Mouse (Mus musculus): ENCODE results near the gene Abi3bp. TPM values are rescaled to one million over a fixed set of nuclear protein-coding genes. Genes with fewer than 3 reads are reported as not detected.

Abi3bp gene
- polyA plus RNA-seq, 1 experiment from 2014 or later, result 9.6 TPM

- Histone ChIP-seq H3K4me1 (no peaks in the 10 kb centered on the region), H3K4me2 (no peak overlapping the region), H3K27ac (no peak overlapping the region), H3K36me3 (no peaks in the 10 kb centered on the region), H3K9ac (no peak overlapping the region), H3K9me3 (no peaks in the 10 kb centered on the region), H3K27me3 (no peaks in the 10 kb centered on the region), H3K4me3 (no peak overlapping the region)
- ATAC-seq (ENCODE audit: insufficient number of reproducible peaks, insufficient read depth, low FRiP score, low TSS enrichment, low read depth), result no peak
- 84% methylated on average over 9 of the region's 9 CpGs for WGBS
Measured at GRCm38 (mm10) chr16:56518024-56518423, 40.3 kb downstream of the Abi3bp start.

GRCm38 (mm10) chr16:56524359-56524758, 46.7 kb downstream of the Abi3bp start:
- Histone ChIP-seq H3K9me3 (no peaks in the 10 kb centered on the region), H3K4me1 (no peaks in the 10 kb centered on the region), H3K27me3 (no peaks in the 10 kb centered on the region), H3K4me2 (no peak overlapping the region), H3K4me3 (no peak overlapping the region), H3K27ac (no peak overlapping the region), H3K36me3 (no peaks in the 10 kb centered on the region), H3K9ac (no peak overlapping the region)
- ATAC-seq (ENCODE audit: insufficient number of reproducible peaks, insufficient read depth, low FRiP score, low TSS enrichment, low read depth), result no peak
- 40% methylated on average over 8 of the region's 8 CpGs for WGBS

GRCm38 (mm10) chr16:56526482-56526881, 48.8 kb downstream of the Abi3bp start:
- Histone ChIP-seq H3K36me3 (no peaks in the 10 kb centered on the region), H3K27me3 (no peaks in the 10 kb centered on the region), H3K4me1 (no peaks in the 10 kb centered on the region), H3K9me3 (no peaks in the 10 kb centered on the region), H3K4me3 (no peak overlapping the region), H3K9ac (no peak overlapping the region), H3K4me2 (no peak overlapping the region), H3K27ac (no peak overlapping the region)
- 96% methylated on average over 1 of the region's 1 CpGs for WGBS
- no peak for ATAC-seq (ENCODE audit: insufficient number of reproducible peaks, insufficient read depth, low FRiP score, low TSS enrichment, low read depth)

- ATAC-seq (ENCODE audit: insufficient number of reproducible peaks, insufficient read depth, low FRiP score, low TSS enrichment, low read depth), result no peak
- no peak overlapping the region for H3K4me2 ChIP-seq
- no peaks in the 10 kb centered on the region for H3K27me3 ChIP-seq
- H3K36me3 ChIP-seq, result no peaks in the 10 kb centered on the region
- H3K4me1 ChIP-seq, result no peaks in the 10 kb centered on the region
- no peaks in the 10 kb centered on the region for H3K9me3 ChIP-seq
- 70% methylated on average over 3 of the region's 3 CpGs for WGBS
- H3K4me3 ChIP-seq, result no peak overlapping the region
- H3K27ac ChIP-seq, result no peak overlapping the region
- H3K9ac ChIP-seq, result no peak overlapping the region
Measured at GRCm38 (mm10) chr16:56528079-56528688, 50.5 kb downstream of the Abi3bp start.

- no peak for ATAC-seq (ENCODE audit: insufficient number of reproducible peaks, insufficient read depth, low FRiP score, low TSS enrichment, low read depth)
- no peak overlapping the region for H3K4me2 ChIP-seq
- WGBS, result 41% methylated on average over 1 of the region's 1 CpGs
- no peaks in the 10 kb centered on the region for H3K36me3 ChIP-seq
- H3K27ac ChIP-seq, result no peak overlapping the region
- no peak overlapping the region for H3K4me3 ChIP-seq
- no peaks in the 10 kb centered on the region for H3K4me1 ChIP-seq
- no peak overlapping the region for H3K9ac ChIP-seq
- H3K9me3 ChIP-seq, result no peaks in the 10 kb centered on the region
- no peaks in the 10 kb centered on the region for H3K27me3 ChIP-seq
Measured at GRCm38 (mm10) chr16:56579536-56579935, 101.9 kb downstream of the Abi3bp start.

GRCm38 (mm10) chr16:56593581-56593980, 115.9 kb downstream of the Abi3bp start:
- 73% methylated on average over 5 of the region's 5 CpGs for WGBS
- H3K9ac ChIP-seq, result no peak overlapping the region
- no peak overlapping the region for H3K27ac ChIP-seq
- no peak overlapping the region for H3K4me2 ChIP-seq
- no peaks in the 10 kb centered on the region for H3K27me3 ChIP-seq
- H3K36me3 ChIP-seq, result no peaks in the 10 kb centered on the region
- H3K4me1 ChIP-seq, result no peaks in the 10 kb centered on the region
- H3K4me3 ChIP-seq, result no peak overlapping the region
- no peaks in the 10 kb centered on the region for H3K9me3 ChIP-seq
- ATAC-seq (ENCODE audit: insufficient number of reproducible peaks, insufficient read depth, low FRiP score, low TSS enrichment, low read depth), result no peak

GRCm38 (mm10) chr16:56594866-56595265, 117.2 kb downstream of the Abi3bp start:
- Histone ChIP-seq H3K27ac (no peak overlapping the region), H3K27me3 (no peaks in the 10 kb centered on the region), H3K4me1 (no peaks in the 10 kb centered on the region), H3K4me2 (no peak overlapping the region), H3K9me3 (no peaks in the 10 kb centered on the region), H3K36me3 (no peaks in the 10 kb centered on the region), H3K4me3 (no peak overlapping the region), H3K9ac (no peak overlapping the region)
- ATAC-seq (ENCODE audit: insufficient number of reproducible peaks, insufficient read depth, low FRiP score, low TSS enrichment, low read depth), result no peak
- 87% methylated on average over 6 of the region's 6 CpGs for WGBS

GRCm38 (mm10) chr16:56598427-56598826, 120.7 kb downstream of the Abi3bp start:
- WGBS, result 90% methylated on average over 4 of the region's 4 CpGs
- no peak for ATAC-seq (ENCODE audit: insufficient number of reproducible peaks, insufficient read depth, low FRiP score, low TSS enrichment, low read depth)

GRCm38 (mm10) chr16:56602394-56602793, 124.7 kb downstream of the Abi3bp start:
- no peaks in the 10 kb centered on the region for H3K9me3 ChIP-seq
- 82% methylated on average over 1 of the region's 1 CpGs for WGBS
- no peak overlapping the region for H3K4me3 ChIP-seq
- no peaks in the 10 kb centered on the region for H3K36me3 ChIP-seq
- no peak overlapping the region for H3K9ac ChIP-seq
- H3K4me2 ChIP-seq, result no peak overlapping the region
- no peaks in the 10 kb centered on the region for H3K4me1 ChIP-seq
- no peaks in the 10 kb centered on the region for H3K27me3 ChIP-seq
- H3K27ac ChIP-seq, result no peak overlapping the region
- ATAC-seq (ENCODE audit: insufficient number of reproducible peaks, insufficient read depth, low FRiP score, low TSS enrichment, low read depth), result no peak

More at GRCm38 (mm10) chr16:56598427-56598826, 120.7 kb downstream of the Abi3bp start:
- Histone ChIP-seq H3K4me2 (no peak overlapping the region), H3K9me3 (no peaks in the 10 kb centered on the region), H3K27ac (no peak overlapping the region), H3K9ac (no peak overlapping the region), H3K27me3 (no peaks in the 10 kb centered on the region), H3K4me1 (no peaks in the 10 kb centered on the region), H3K4me3 (no peak overlapping the region), H3K36me3 (no peaks in the 10 kb centered on the region)

GRCm38 (mm10) chr16:56610572-56610971, 132.9 kb downstream of the Abi3bp start:
- Histone ChIP-seq H3K27me3 (no peaks in the 10 kb centered on the region), H3K9me3 (no peaks in the 10 kb centered on the region), H3K27ac (no peak overlapping the region), H3K9ac (no peak overlapping the region), H3K4me1 (no peaks in the 10 kb centered on the region), H3K36me3 (no peaks in the 10 kb centered on the region), H3K4me2 (no peak overlapping the region), H3K4me3 (no peak overlapping the region)
- WGBS, result 80% methylated on average over 8 of the region's 8 CpGs
- ATAC-seq (ENCODE audit: insufficient number of reproducible peaks, insufficient read depth, low FRiP score, low TSS enrichment, low read depth), result no peak

GRCm38 (mm10) chr16:56611096-56611867, 133.6 kb downstream of the Abi3bp start:
- H3K9me3 ChIP-seq, result no peaks in the 10 kb centered on the region
- H3K27me3 ChIP-seq, result no peaks in the 10 kb centered on the region
- ATAC-seq (ENCODE audit: insufficient number of reproducible peaks, insufficient read depth, low FRiP score, low TSS enrichment, low read depth), result no peak
- WGBS, result 54% methylated on average over 10 of the region's 10 CpGs
- H3K36me3 ChIP-seq, result no peaks in the 10 kb centered on the region
- H3K9ac ChIP-seq, result no peak overlapping the region
- no peaks in the 10 kb centered on the region for H3K4me1 ChIP-seq
- H3K4me2 ChIP-seq, result no peak overlapping the region
- H3K27ac ChIP-seq, result no peak overlapping the region
- no peak overlapping the region for H3K4me3 ChIP-seq

- H3K36me3 ChIP-seq, result no peaks in the 10 kb centered on the region
- H3K4me3 ChIP-seq, result no peak overlapping the region
- no peak overlapping the region for H3K9ac ChIP-seq
- no peaks in the 10 kb centered on the region for H3K27me3 ChIP-seq
- no peak overlapping the region for H3K4me2 ChIP-seq
- no peak overlapping the region for H3K27ac ChIP-seq
- H3K9me3 ChIP-seq, result no peaks in the 10 kb centered on the region
- 90% methylated on average over 3 of the region's 3 CpGs for WGBS
- no peak for ATAC-seq (ENCODE audit: insufficient number of reproducible peaks, insufficient read depth, low FRiP score, low TSS enrichment, low read depth)
- no peaks in the 10 kb centered on the region for H3K4me1 ChIP-seq
Measured at GRCm38 (mm10) chr16:56638544-56638943, 160.9 kb downstream of the Abi3bp start.
